Mouse (Mus musculus): ENCODE results near the gene Calm2. TPM values are rescaled to one million over a fixed set of nuclear protein-coding genes. Genes with fewer than 3 reads are reported as not detected.

Gene Calm2
- polyA plus RNA-seq, 1 experiment from 2014 or later, result 1,089 TPM

DNA sequence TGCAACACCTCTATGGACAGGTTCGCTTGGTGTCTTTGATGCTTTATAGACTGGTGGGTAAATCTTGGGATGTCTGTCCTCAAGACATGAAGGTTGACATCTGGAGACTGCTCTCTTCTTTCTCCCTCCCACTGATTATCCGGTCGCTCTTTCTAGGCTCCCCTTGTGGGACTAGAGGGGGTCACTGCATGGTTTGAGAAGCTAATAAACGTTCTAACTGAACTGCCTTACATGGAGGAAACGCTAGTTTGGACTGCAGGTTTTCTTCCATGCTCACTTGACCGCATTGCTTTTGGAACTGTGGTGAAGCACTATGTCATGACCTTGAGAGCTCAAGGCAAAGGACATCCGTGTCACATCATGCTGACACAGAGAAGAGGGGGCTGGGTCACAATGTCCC is 6.6 kb upstream of the Calm2 start:
- DNase-seq (ENCODE audit: low spot score) (no peak), ATAC-seq (ENCODE audit: insufficient number of reproducible peaks, low FRiP score, low TSS enrichment, low read depth) (no peak)
- H3K27ac ChIP-seq (replicated peaks; ENCODE audit: low read depth, low read length), result no peak overlapping the region
- 91% methylated on average over 7 of the region's 7 CpGs for WGBS
- H3K9ac ChIP-seq (ENCODE audit: low read length), result no peak overlapping the region
- no peaks in the 10 kb centered on the region for H3K27me3 ChIP-seq (ENCODE audit: control insufficient read depth, insufficient read depth, low read length)
- no peak overlapping the region for H3K4me2 ChIP-seq (ENCODE audit: low read depth, severe bottlenecking)
- H3K4me3 ChIP-seq (ENCODE audit: low read depth, low read length), result no peak overlapping the region
- H3K36me3 ChIP-seq (ENCODE audit: control insufficient read depth, insufficient read depth, low read length), result no peaks in the 10 kb centered on the region
- no peaks in the 10 kb centered on the region for H3K4me1 ChIP-seq (ENCODE audit: control insufficient read depth, insufficient read depth, low read length)
- H3K9me3 ChIP-seq (ENCODE audit: control insufficient read depth, low read length), result no peaks in the 10 kb centered on the region

DNA sequence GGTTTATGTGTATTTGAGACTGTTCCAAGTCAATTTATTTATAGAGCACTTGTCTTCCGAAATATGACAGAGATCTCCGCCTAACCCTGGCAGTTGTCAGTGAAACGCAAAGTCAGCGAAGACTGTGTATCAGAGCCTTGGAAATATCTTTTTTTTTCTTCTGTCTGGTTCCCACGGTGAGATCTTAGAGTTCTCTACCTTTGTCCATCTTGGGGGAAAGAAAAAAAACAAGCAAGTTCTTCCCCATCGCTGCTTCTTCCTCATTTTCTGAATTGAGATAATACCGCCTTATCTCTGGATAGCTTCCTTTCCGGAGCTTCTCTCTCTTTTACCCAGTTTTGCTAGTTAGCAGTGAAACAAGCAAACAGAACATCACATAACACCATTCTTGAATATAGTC is 2.1 kb upstream of the Calm2 start:
- no peak for ATAC-seq (ENCODE audit: insufficient number of reproducible peaks, low FRiP score, low TSS enrichment, low read depth)

DNA sequence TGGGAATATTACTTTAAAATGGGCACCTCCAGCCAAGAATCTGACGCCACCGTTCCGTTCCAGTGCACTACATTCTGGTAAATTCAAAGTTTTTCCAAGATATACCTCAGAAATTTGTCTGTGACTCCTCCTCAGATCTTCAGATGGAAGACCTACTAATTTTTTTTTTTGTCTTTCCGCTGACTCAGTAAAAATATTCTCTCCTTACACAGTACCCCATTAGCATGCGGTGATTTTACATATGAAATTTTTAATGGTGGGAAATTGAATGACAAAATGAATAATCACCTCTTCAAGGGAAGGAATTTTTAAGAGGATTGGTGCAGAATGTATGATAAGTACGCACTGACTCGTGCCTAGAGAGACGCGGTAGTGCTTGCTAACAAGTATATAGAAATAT is 1.6 kb upstream of the Calm2 start:
- no peak overlapping the region for H3K9ac ChIP-seq (ENCODE audit: low read length)
- H3K4me1 ChIP-seq (ENCODE audit: control insufficient read depth, insufficient read depth, low read length), result peaks cover 8% of the 10 kb centered on the region
- DNase-seq (ENCODE audit: low spot score), result no peak
- no peak overlapping the region for H3K27ac ChIP-seq (replicated peaks; ENCODE audit: low read depth, low read length)
- H3K4me2 ChIP-seq (ENCODE audit: low read depth, severe bottlenecking), result no peak overlapping the region
- H3K9me3 ChIP-seq (ENCODE audit: control insufficient read depth, low read length), result no peaks in the 10 kb centered on the region
- peaks cover 2% of the 10 kb centered on the region; the same call in 1 of the 2 replicates for H3K36me3 ChIP-seq (ENCODE audit: control insufficient read depth, insufficient read depth, low read length)
- H3K27me3 ChIP-seq (ENCODE audit: control insufficient read depth, insufficient read depth, low read length), result no peaks in the 10 kb centered on the region
- H3K4me3 ChIP-seq (ENCODE audit: low read depth, low read length), result no peak overlapping the region
- no peak for ATAC-seq (ENCODE audit: insufficient number of reproducible peaks, low FRiP score, low TSS enrichment, low read depth)
- 95% methylated on average over 9 of the region's 9 CpGs for WGBS

More for the DNA sequence above, 2.1 kb upstream of the Calm2 start:
- no peaks in the 10 kb centered on the region for H3K9me3 ChIP-seq (ENCODE audit: control insufficient read depth, low read length)
- H3K4me2 ChIP-seq (ENCODE audit: low read depth, severe bottlenecking), result no peak overlapping the region
- H3K27me3 ChIP-seq (ENCODE audit: control insufficient read depth, insufficient read depth, low read length), result no peaks in the 10 kb centered on the region
- H3K4me1 ChIP-seq (ENCODE audit: control insufficient read depth, insufficient read depth, low read length), result peaks cover 8% of the 10 kb centered on the region
- peaks cover 2% of the 10 kb centered on the region; the same call in 1 of the 2 replicates for H3K36me3 ChIP-seq (ENCODE audit: control insufficient read depth, insufficient read depth, low read length)
- no peak overlapping the region for H3K27ac ChIP-seq (replicated peaks; ENCODE audit: low read depth, low read length)
- no peak overlapping the region for H3K4me3 ChIP-seq (ENCODE audit: low read depth, low read length)
- DNase-seq (ENCODE audit: low spot score), result no peak
- H3K9ac ChIP-seq (ENCODE audit: low read length), result no peak overlapping the region
- 86% methylated on average over 8 of the region's 8 CpGs for WGBS

GRCm38 (mm10) chr17:87447612-87448200 is 971 bp upstream of the Calm2 start:
- Histone ChIP-seq H3K4me3 (ENCODE audit: low read depth, low read length) (peak overlapping the region; percentile 95), H3K27me3 (ENCODE audit: control insufficient read depth, insufficient read depth, low read length) (no peaks in the 10 kb centered on the region), H3K9ac (ENCODE audit: low read length) (peak overlapping the region; percentile 97), H3K4me1 (ENCODE audit: control insufficient read depth, insufficient read depth, low read length) (peaks cover 8% of the 10 kb centered on the region), H3K36me3 (ENCODE audit: control insufficient read depth, insufficient read depth, low read length) (peaks cover 2% of the 10 kb centered on the region; the same call in 1 of the 2 replicates), H3K9me3 (ENCODE audit: control insufficient read depth, low read length) (no peaks in the 10 kb centered on the region), H3K4me2 (ENCODE audit: low read depth, severe bottlenecking) (peak overlapping the region; percentile 61), H3K27ac (replicated peaks; ENCODE audit: low read depth, low read length) (no peak overlapping the region)
- ATAC-seq (ENCODE audit: insufficient number of reproducible peaks, low FRiP score, low TSS enrichment, low read depth) (no peak), DNase-seq (ENCODE audit: low spot score) (no peak)
- WGBS, result 38% methylated on average over 12 of the region's 12 CpGs

DNA sequence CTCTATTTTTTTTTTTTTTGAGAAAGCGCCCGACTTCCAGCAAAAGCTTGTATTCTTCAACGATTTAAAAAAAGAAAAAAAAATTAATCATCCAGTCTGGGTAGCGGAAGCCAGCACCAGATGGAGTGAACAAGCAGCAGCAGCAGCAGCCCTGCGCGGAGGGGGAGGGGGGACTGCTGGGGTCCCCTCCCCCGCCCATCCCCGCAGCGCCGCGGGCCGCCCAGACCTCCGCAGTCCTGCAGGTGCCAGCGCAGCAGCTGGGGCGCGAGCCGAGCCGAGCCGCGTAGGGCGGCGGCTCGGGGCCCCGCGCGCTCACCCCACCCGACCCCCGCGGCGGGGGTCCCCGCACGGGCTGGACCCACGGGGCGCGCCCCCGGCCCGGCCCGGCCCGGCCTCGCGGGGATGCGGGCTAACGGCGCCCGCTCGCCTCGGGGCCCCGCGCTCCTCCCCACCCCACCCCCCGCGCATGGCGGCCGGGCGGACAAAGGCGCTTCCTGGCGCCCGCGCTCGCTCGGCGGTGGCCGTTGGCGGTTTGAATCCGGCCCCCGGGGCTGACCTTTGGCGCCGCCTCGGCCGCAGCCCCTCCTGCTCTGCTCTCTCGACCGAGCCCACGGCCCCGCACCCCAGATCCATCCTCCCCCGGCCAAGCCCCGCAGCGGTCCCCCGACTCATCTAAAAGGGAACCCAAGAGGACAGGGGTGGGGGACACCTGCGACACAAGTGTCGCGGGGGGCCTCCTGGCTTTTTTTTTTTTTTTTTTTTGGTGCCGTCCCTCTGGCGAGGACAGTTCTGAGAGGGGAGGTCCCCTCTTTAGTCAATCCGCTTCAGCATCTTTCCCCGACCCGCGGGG is 593 bp downstream of the Calm2 start:
- Histone ChIP-seq H3K4me1 (ENCODE audit: control insufficient read depth, insufficient read depth, low read length) (peaks cover 10% of the 10 kb centered on the region), H3K9ac (ENCODE audit: low read length) (peak overlapping the region; percentile 97), H3K36me3 (ENCODE audit: control insufficient read depth, insufficient read depth, low read length) (peaks cover 2% of the 10 kb centered on the region; the same call in 1 of the 2 replicates), H3K9me3 (ENCODE audit: control insufficient read depth, low read length) (no peaks in the 10 kb centered on the region), H3K27me3 (ENCODE audit: control insufficient read depth, insufficient read depth, low read length) (no peaks in the 10 kb centered on the region), H3K4me3 (ENCODE audit: low read depth, low read length) (peak overlapping the region; percentile 95), H3K4me2 (ENCODE audit: low read depth, severe bottlenecking) (peak overlapping the region; percentile 64), H3K27ac (replicated peaks; ENCODE audit: low read depth, low read length) (peak overlapping the region; percentile 96)
- ATAC-seq (ENCODE audit: insufficient number of reproducible peaks, low FRiP score, low TSS enrichment, low read depth), result peak; percentile 73
- DNase-seq (ENCODE audit: low spot score), result peak; percentile 85
- under 1% methylated on average over 36 of the region's 86 CpGs for WGBS

GRCm38 (mm10) chr17:87445337-87445916 is 1.3 kb downstream of the Calm2 start:
- ATAC-seq (ENCODE audit: insufficient number of reproducible peaks, low FRiP score, low TSS enrichment, low read depth) (no peak), DNase-seq (ENCODE audit: low spot score) (no peak)
- Histone ChIP-seq H3K36me3 (ENCODE audit: control insufficient read depth, insufficient read depth, low read length) (peaks cover 2% of the 10 kb centered on the region; the same call in 1 of the 2 replicates), H3K9ac (ENCODE audit: low read length) (peak overlapping the region; percentile 97), H3K4me3 (ENCODE audit: low read depth, low read length) (peak overlapping the region; percentile 95), H3K9me3 (ENCODE audit: control insufficient read depth, low read length) (no peaks in the 10 kb centered on the region), H3K4me1 (ENCODE audit: control insufficient read depth, insufficient read depth, low read length) (peaks cover 10% of the 10 kb centered on the region), H3K4me2 (ENCODE audit: low read depth, severe bottlenecking) (peak overlapping the region; percentile 64), H3K27ac (replicated peaks; ENCODE audit: low read depth, low read length) (no peak overlapping the region), H3K27me3 (ENCODE audit: control insufficient read depth, insufficient read depth, low read length) (no peaks in the 10 kb centered on the region)
- WGBS, result under 1% methylated on average over 13 of the region's 13 CpGs

DNA sequence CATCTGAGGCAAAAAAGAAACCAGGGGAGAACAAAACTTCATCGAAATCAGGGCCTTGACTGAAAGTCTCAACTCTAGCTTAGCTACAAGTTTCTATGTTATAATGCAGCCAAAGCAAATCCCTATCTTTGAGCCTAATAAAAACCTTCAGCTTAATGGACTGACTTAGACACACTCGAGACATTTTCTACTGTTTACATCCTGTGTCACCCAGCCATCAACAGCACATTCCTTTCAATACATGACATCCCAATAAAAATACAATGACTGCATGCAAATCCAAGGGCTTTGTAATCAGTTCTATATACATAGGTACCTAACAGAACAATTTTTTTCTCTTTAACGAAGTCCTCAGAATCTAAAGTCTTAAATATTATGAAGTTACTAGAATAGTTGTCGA is 2.0 kb downstream of the Calm2 start:
- no peak overlapping the region for H3K27ac ChIP-seq (replicated peaks; ENCODE audit: low read depth, low read length)
- no peak for ATAC-seq (ENCODE audit: insufficient number of reproducible peaks, low FRiP score, low TSS enrichment, low read depth)
- H3K4me2 ChIP-seq (ENCODE audit: low read depth, severe bottlenecking), result peak overlapping the region; percentile 39
- 55% methylated on average over 4 of the region's 4 CpGs for WGBS
- no peaks in the 10 kb centered on the region for H3K27me3 ChIP-seq (ENCODE audit: control insufficient read depth, insufficient read depth, low read length)
- H3K4me3 ChIP-seq (ENCODE audit: low read depth, low read length), result peak overlapping the region; percentile 17
- no peak overlapping the region for H3K9ac ChIP-seq (ENCODE audit: low read length)
- no peaks in the 10 kb centered on the region for H3K9me3 ChIP-seq (ENCODE audit: control insufficient read depth, low read length)
- H3K36me3 ChIP-seq (ENCODE audit: control insufficient read depth, insufficient read depth, low read length), result peaks cover 2% of the 10 kb centered on the region; the same call in 1 of the 2 replicates
- DNase-seq (ENCODE audit: low spot score), result no peak
- H3K4me1 ChIP-seq (ENCODE audit: control insufficient read depth, insufficient read depth, low read length), result peaks cover 10% of the 10 kb centered on the region

DNA sequence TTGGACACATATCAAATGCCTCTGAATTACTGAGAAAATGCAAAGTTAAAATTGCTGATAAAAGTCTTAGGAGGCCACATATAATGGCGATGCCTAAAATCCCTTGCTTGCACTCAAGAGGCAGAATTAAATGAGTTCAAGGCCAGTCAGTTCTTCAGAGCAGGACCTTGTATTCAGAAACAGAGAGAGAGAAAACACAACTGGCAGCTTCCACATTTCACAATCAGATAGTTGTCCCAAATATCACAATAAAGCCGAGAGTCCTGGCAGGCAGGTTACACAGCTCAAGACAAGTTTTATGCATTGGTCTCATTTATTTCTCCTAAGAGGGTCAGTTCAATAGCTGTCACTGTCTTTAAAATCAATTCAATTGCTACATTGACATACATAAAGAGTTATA is 5.2 kb downstream of the Calm2 start:
- ATAC-seq (ENCODE audit: insufficient number of reproducible peaks, low FRiP score, low TSS enrichment, low read depth), result no peak

More for the DNA sequence above, 5.2 kb downstream of the Calm2 start:
- H3K27ac ChIP-seq (replicated peaks; ENCODE audit: low read depth, low read length), result no peak overlapping the region
- H3K9me3 ChIP-seq (ENCODE audit: control insufficient read depth, low read length), result no peaks in the 10 kb centered on the region
- peaks cover 2% of the 10 kb centered on the region; the same call in 1 of the 2 replicates for H3K36me3 ChIP-seq (ENCODE audit: control insufficient read depth, insufficient read depth, low read length)
- DNase-seq (ENCODE audit: low spot score), result no peak
- H3K4me1 ChIP-seq (ENCODE audit: control insufficient read depth, insufficient read depth, low read length), result peaks cover 8% of the 10 kb centered on the region
- 83% methylated on average over 2 of the region's 2 CpGs for WGBS
- H3K4me3 ChIP-seq (ENCODE audit: low read depth, low read length), result no peak overlapping the region
- no peak overlapping the region for H3K9ac ChIP-seq (ENCODE audit: low read length)
- H3K4me2 ChIP-seq (ENCODE audit: low read depth, severe bottlenecking), result no peak overlapping the region
- no peaks in the 10 kb centered on the region for H3K27me3 ChIP-seq (ENCODE audit: control insufficient read depth, insufficient read depth, low read length)

Data from limb, embryonic 11.5 days (tissue).